In genomic region chr4:120290486-120290885, GRCm38 (mm10) we compare ENCODE assay signal across 23 mouse cellular contexts. TPM values are rescaled to one million over a fixed set of nuclear protein-coding genes. Genes with fewer than 3 reads are reported as not detected.
DNase-seq lines count a peak whose midpoint lies in the region; ATAC-seq and TF ChIP-seq lines count a peak whose summit lies in the region.
"Had no signal": no experiment of that assay in that cellular context is flagged by ENCODE, and none has a peak within 500 bp of the region (broad histone marks: within the 10 kb centered on the region; RNA-seq: fewer than 3 reads in every experiment).

No protein-coding gene starts in this region.

- 0 out of 2 replicates have a peak, but pooled peaks have one; percentile 22 for TF ChIP-seq EP300 in heart, adult 2 months (IDR thresholded peaks at IDR 0.05; ENCODE audit: insufficient read depth, low read depth, low read length)

- no peak overlapping the region for H3K4me3 ChIP-seq in forebrain, embryonic 13.5 days
- no peak overlapping the region for H3K4me3 ChIP-seq in forebrain, embryonic 14.5 days (ENCODE audit: low read depth, low read length)
- no peak overlapping the region for H3K4me3 ChIP-seq in heart, adult 2 months
- no peak overlapping the region for H3K4me3 ChIP-seq in heart, embryonic 11.5 days (ENCODE audit: low read depth, low read length)
- H3K4me3 ChIP-seq: embryonic facial prominence, embryonic 13.5 days; erythroblast, embryonic 14.5 days; forebrain, embryonic 12.5 days; hindbrain, embryonic 15.5 days; left cerebral cortex, adult 2 months; limb, embryonic 15.5 days; lung, embryonic 15.5 days; midbrain, embryonic 12.5 days had no signal

- no peak overlapping the region for H3K4me2 ChIP-seq in forebrain, embryonic 13.5 days
- no peak overlapping the region for H3K4me2 ChIP-seq in forebrain, embryonic 14.5 days (ENCODE audit: low read length)
- no peak overlapping the region for H3K4me2 ChIP-seq in heart, embryonic 11.5 days
- H3K4me2 ChIP-seq: embryonic facial prominence, embryonic 13.5 days; forebrain, embryonic 12.5 days; hindbrain, embryonic 15.5 days; limb, embryonic 15.5 days; lung, embryonic 15.5 days; midbrain, embryonic 12.5 days had no signal

- intact Hi-C loops in heart, adult 2 months (cut with DNase I) = loop anchor here (2.0 kb wide), 1 partner anchor 60 kb away; no protein-coding TSS in a partner anchor

- 44% methylated on average over 5 of the region's 5 CpGs for WGBS in forebrain, embryonic 13.5 days
- 52% methylated on average over 5 of the region's 5 CpGs for WGBS in forebrain, embryonic 14.5 days
- WGBS in heart, adult 2 months = 20% methylated on average over 5 of the region's 5 CpGs
- WGBS in heart, embryonic 11.5 days (ENCODE audit: insufficient replicate concordance) = 19% methylated on average over 5 of the region's 5 CpGs

- TF ChIP-seq CTCF in heart, adult 2 months (IDR thresholded peaks at IDR 0.05) = no peak

- no peak for ATAC-seq in forebrain, embryonic 13.5 days
- no peak for ATAC-seq in forebrain, embryonic 14.5 days
- no peak for ATAC-seq in heart, embryonic 11.5 days (replicated peaks; ENCODE audit: insufficient number of reproducible peaks, low FRiP score, low TSS enrichment)
- ATAC-seq in megakaryocyte, adult 5-6 weeks (ENCODE audit: poor library complexity, severe bottlenecking) = no peak

- no peak overlapping the region for H3K27ac ChIP-seq in forebrain, embryonic 13.5 days
- H3K27ac ChIP-seq in forebrain, embryonic 14.5 days (ENCODE audit: low read depth, low read length) = no peak overlapping the region
- peak overlapping the region; percentile 69 for H3K27ac ChIP-seq in heart, adult 2 months
- H3K27ac ChIP-seq in heart, embryonic 11.5 days (ENCODE audit: low read depth, low read length) = no peak overlapping the region
- H3K27ac ChIP-seq: embryonic facial prominence, embryonic 13.5 days; forebrain, embryonic 12.5 days; hindbrain, embryonic 15.5 days; kidney, postnatal 0 days; left cerebral cortex, adult 2 months; limb, embryonic 15.5 days; liver, embryonic 14.5 days; lung, embryonic 15.5 days; midbrain, embryonic 12.5 days had no signal

- 0 out of 2 replicates have a peak overlapping the region, but pooled peaks have one; percentile 6 for H3K9ac ChIP-seq in forebrain, embryonic 13.5 days
- H3K9ac ChIP-seq in forebrain, embryonic 14.5 days (ENCODE audit: low read length) = no peak overlapping the region
- H3K9ac ChIP-seq in heart, adult 2 months (ENCODE audit: low read depth, low read length) = no peak overlapping the region
- H3K9ac ChIP-seq in heart, embryonic 11.5 days (ENCODE audit: low read depth, low read length) = no peak overlapping the region
- H3K9ac ChIP-seq: embryonic facial prominence, embryonic 13.5 days; forebrain, embryonic 12.5 days; hindbrain, embryonic 15.5 days; limb, embryonic 15.5 days; liver, embryonic 14.5 days; lung, embryonic 15.5 days; midbrain, embryonic 12.5 days had no signal

- H3K4me1 ChIP-seq in forebrain, embryonic 13.5 days = peaks cover 29% of the 10 kb centered on the region
- H3K4me1 ChIP-seq in forebrain, embryonic 14.5 days (ENCODE audit: control insufficient read depth, insufficient read depth, low read length) = peaks cover 7% of the 10 kb centered on the region; the same call in 1 of the 2 replicates
- peaks cover 6% of the 10 kb centered on the region; the same call in 1 of the 2 replicates for H3K4me1 ChIP-seq in heart, adult 2 months (ENCODE audit: control insufficient read depth, insufficient read depth, low read length)
- H3K4me1 ChIP-seq in heart, embryonic 11.5 days (ENCODE audit: control insufficient read depth, insufficient read depth, low read length) = peaks cover 15% of the 10 kb centered on the region

- peaks cover 15% of the 10 kb centered on the region for H3K27me3 ChIP-seq in forebrain, embryonic 13.5 days
- no peaks in the 10 kb centered on the region; the same call in 1 of the 2 replicates for H3K27me3 ChIP-seq in forebrain, embryonic 14.5 days (replicated peaks; ENCODE audit: control insufficient read depth, insufficient read depth, low read length)
- H3K27me3 ChIP-seq in heart, adult 2 months (ENCODE audit: control insufficient read depth, insufficient read depth, low read length) = no peaks in the 10 kb centered on the region
- H3K27me3 ChIP-seq in heart, embryonic 11.5 days (ENCODE audit: control insufficient read depth, insufficient read depth, low read length) = peaks cover 29% of the 10 kb centered on the region

- no peak for TF ChIP-seq POLR2A in heart, adult 2 months (IDR thresholded peaks at IDR 0.05; ENCODE audit: insufficient read depth, low read depth, low read length)

- H3K36me3 ChIP-seq in forebrain, embryonic 13.5 days (ENCODE audit: poor library complexity, severe bottlenecking) = no peaks in the 10 kb centered on the region
- H3K36me3 ChIP-seq in forebrain, embryonic 14.5 days (ENCODE audit: control insufficient read depth, insufficient read depth, low read length) = no peaks in the 10 kb centered on the region
- H3K36me3 ChIP-seq in heart, adult 2 months (ENCODE audit: control insufficient read depth, insufficient read depth, low read length) = no peaks in the 10 kb centered on the region
- H3K36me3 ChIP-seq in heart, embryonic 11.5 days (ENCODE audit: control insufficient read depth, insufficient read depth, low read length) = no peaks in the 10 kb centered on the region
- H3K36me3 ChIP-seq: embryonic facial prominence, embryonic 13.5 days; forebrain, embryonic 12.5 days; hindbrain, embryonic 15.5 days; limb, embryonic 15.5 days; lung, embryonic 15.5 days; midbrain, embryonic 12.5 days had no signal

- H3K79me2 ChIP-seq in heart, adult 2 months (replicated peaks; ENCODE audit: control insufficient read depth, insufficient read depth, low read length) = no peaks in the 10 kb centered on the region

- no peaks in the 10 kb centered on the region for H3K9me3 ChIP-seq in forebrain, embryonic 13.5 days (replicated peaks)
- no peaks in the 10 kb centered on the region for H3K9me3 ChIP-seq in forebrain, embryonic 14.5 days (replicated peaks; ENCODE audit: control insufficient read depth, low read length)
- H3K9me3 ChIP-seq in heart, embryonic 11.5 days (replicated peaks; ENCODE audit: control insufficient read depth, low read length) = no peaks in the 10 kb centered on the region
- H3K9me3 ChIP-seq: embryonic facial prominence, embryonic 13.5 days; forebrain, embryonic 12.5 days; hindbrain, embryonic 15.5 days; limb, embryonic 15.5 days; lung, embryonic 15.5 days; midbrain, embryonic 12.5 days had no signal

- DNase-seq in forebrain, embryonic 14.5 days (ENCODE audit: low spot score) = no peak
- peak in 1 of 2 experiments; percentile 67 for DNase-seq in heart, adult 2 months
- peak; percentile 44 for DNase-seq in testis, postnatal 10 days (ENCODE audit: low spot score)
- DNase-seq in testis, postnatal 14 days (ENCODE audit: low spot score) = no peak
- DNase-seq: cerebellum, adult 8-10 months; cerebellum, postnatal 36 days; embryo, embryonic 11 days; kidney, adult 2 months; thymus, postnatal 36 days had no signal

RNA-seq across cellular contexts. Expression of gene Foxo6, which starts 3.3 kb away (rescaled TPM):
- polyA plus RNA-seq in forebrain, embryonic 13.5 days (2015; fragmentation: Nextera tagmentation; extraction: Ambion mirVana) = 3.1 and 3.8 TPM in 2 replicates
- polyA plus RNA-seq in forebrain, embryonic 14.5 days (2014; fragmentation: Nextera tagmentation; extraction: Ambion mirVana) = 4.9 and 6.5 TPM in 2 replicates
- total RNA-seq in heart, adult 2 months (2021) = 1 to 10 TPM; 3.3 to 5.4 TPM
- 5.5 TPM in 2 replicates for polyA plus RNA-seq in heart, adult 2 months (2012; rRNA removed)
- 0.21 and 0.29 TPM in 2 replicates for polyA plus RNA-seq in heart, embryonic 11.5 days (2014; fragmentation: Nextera tagmentation; extraction: Ambion mirVana)
- not detected in 2 replicates for total RNA-seq in megakaryocyte, adult 5-6 weeks (2015)
- not detected in 2 replicates for total RNA-seq in megakaryocyte, adult 5-6 weeks (2017)
- total RNA-seq: hematopoietic stem cell, adult 5-6 weeks had no signal
- polyA plus RNA-seq: erythroblast, embryonic 14.5 days had no signal
